Mouse (Mus musculus) cerebellum, adult 2 months (tissue): Measurements from ENCODE around the gene Cabp2.

Source experiments
- CTCF ChIP-seq: fragments of 200-500 bp; IDR thresholded peaks from 2 replicates; pipeline ENCODE4 v1.5.1; 2011; ENCODE audit warnings: low read depth, mild to moderate bottlenecking, control low read depth, low read length, moderate library complexity, borderline replicate concordance; ENCODE audit not compliant: insufficient read depth
- POLR2A ChIP-seq: fragments of 200-500 bp; IDR thresholded peaks from 2 replicates; pipeline ENCODE4 v1.6.1; 2011; ENCODE audit warnings: low read length, control low read depth, borderline replicate concordance; ENCODE audit not compliant: insufficient read depth

DNA sequence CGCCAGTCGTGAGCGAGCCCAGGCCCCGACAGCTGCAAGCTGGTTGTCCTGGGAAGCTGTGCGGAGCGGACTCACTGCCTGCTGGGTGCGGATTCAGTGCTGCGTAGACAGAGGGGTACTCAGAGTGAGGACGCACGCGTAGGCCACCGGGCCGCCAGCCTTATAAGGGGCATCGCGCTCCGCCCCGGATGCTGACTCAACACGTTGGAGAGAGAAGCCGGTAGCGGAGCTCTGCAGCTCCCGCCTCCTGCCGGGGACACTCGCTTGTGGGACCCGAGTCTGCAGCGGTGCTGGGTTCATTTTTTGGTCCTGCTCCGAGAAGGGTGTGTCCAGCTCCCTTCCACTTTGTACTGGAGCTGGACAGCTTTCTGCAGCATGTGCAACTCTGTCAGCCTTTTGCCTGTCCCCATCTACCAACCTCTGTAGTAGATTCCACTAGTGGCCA lies 43.6 kb upstream of the Cabp2 start, which contains the start of gene Gstp1:
- TF ChIP-seq CTCF = no peak
- TF ChIP-seq POLR2A = peak; percentile 84
